Comparison of ENCODE assay signal across 17 mouse cellular contexts in the genomic region with DNA sequence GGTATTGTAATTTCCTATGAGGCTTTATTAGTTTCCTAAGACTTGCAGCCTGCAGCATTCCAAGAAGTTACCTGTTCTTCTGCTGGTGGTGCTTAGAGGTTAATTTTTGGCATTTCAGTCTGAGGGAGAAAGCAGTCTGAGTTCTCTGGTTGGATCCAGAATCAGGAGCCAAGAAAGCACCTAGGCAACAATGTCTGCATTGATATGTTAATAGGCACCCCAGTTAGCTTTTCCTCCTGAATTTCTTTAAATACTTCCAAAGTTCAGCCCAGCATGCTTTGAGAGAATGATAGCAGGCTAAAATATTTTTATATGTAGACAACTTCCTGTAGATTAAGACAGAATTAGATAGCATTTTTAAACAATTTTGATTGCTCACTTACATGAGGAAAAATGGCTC. TPM values are rescaled to one million over a fixed set of nuclear protein-coding genes. Genes with fewer than 3 reads are reported as not detected.
"Had no signal": no experiment of that assay in that cellular context is flagged by ENCODE, and none has a peak within 500 bp of the region (broad histone marks: within the 10 kb centered on the region; RNA-seq: fewer than 3 reads in every experiment).

No protein-coding gene starts in this region.

- DNase-seq: heart, postnatal 10 days; heart, postnatal 14 days; heart, postnatal 36 days; heart, postnatal 4 days; kidney, adult 11 months; kidney, adult 18-20 months; kidney, adult 2 months; kidney, adult 8-10 months; kidney, adult 9 months; kidney, postnatal 10 days; kidney, postnatal 14 days; kidney, postnatal 25 days; kidney, postnatal 36 days; kidney, postnatal 4 days; layer of hippocampus, adult 9-11 months; layer of hippocampus, postnatal 36 days had no signal

RNA-seq across cellular contexts. Expression of a gene that starts 21.2 kb away (rescaled TPM):
- total RNA-seq: hindbrain, postnatal 0 days had no signal
